Mouse (Mus musculus) kidney, adult 2 months (tissue): ENCODE data around the gene Gpx1. TPM values are rescaled to one million over a fixed set of nuclear protein-coding genes. Genes with fewer than 3 reads are reported as not detected.

Experiments
- DNase-seq: peaks from one replicate; pipeline ENCODE4 v3.0.0; 2021
- H3K27ac ChIP-seq: fragments of 200-500 bp; 2 replicates; pipeline ENCODE4 v1.5.1; 2012; ENCODE audit warnings: low read depth, low read length, control low read depth, inconsistent platforms; ENCODE audit not compliant: insufficient read depth
- H3K27me3 ChIP-seq: fragments of 200-500 bp; replicated peaks from 2 replicates; pipeline ENCODE4 v1.6.1; 2012; ENCODE audit warnings: mild to moderate bottlenecking, moderate library complexity, low read length, inconsistent platforms; ENCODE audit not compliant: control insufficient read depth, insufficient read depth
- H3K36me3 ChIP-seq: fragments of 200-500 bp; 2 replicates; pipeline ENCODE4 v1.6.1; 2012; ENCODE audit warnings: mild to moderate bottlenecking, moderate library complexity, low read length, inconsistent platforms; ENCODE audit not compliant: control insufficient read depth, insufficient read depth
- H3K4me1 ChIP-seq: fragments of 200-500 bp; 2 replicates; pipeline ENCODE4 v1.6.1; 2011; ENCODE audit warnings: low read length; ENCODE audit not compliant: control insufficient read depth, insufficient read depth
- H3K4me3 ChIP-seq: fragments of 200-500 bp; 2 replicates; pipeline ENCODE4 v1.5.1; 2011; ENCODE audit warnings: mild to moderate bottlenecking, low read depth, low read length, control low read depth; ENCODE audit not compliant: insufficient read depth
- CTCF ChIP-seq: fragments of 200-500 bp; conservative IDR thresholded peaks from 2 replicates; pipeline ENCODE4 v1.5.1; 2011; ENCODE audit warnings: low read depth, mild to moderate bottlenecking, control low read depth, low read length, moderate library complexity, mixed read lengths; ENCODE audit not compliant: insufficient read depth, insufficient read length
- POLR2A ChIP-seq: fragments of 200-500 bp; IDR thresholded peaks from one replicate; pipeline ENCODE4 v1.6.1; 2011; ENCODE audit warnings: low read depth, low read length, control low read depth
- WGBS: fragments of 180-500 bp; shearing (Covaris S2); methylation state at CpG from one replicate; pipeline ENCODE4 v1.1.7; 2018; 5-methylcytosine and 5-hydroxymethylcytosine counted together
- polyA plus RNA-seq: library from polyadenylated mRNA; depleted of rRNA; stranded (reverse); fragments of >200 nt; gene quantifications from 2 replicates; pipeline ENCODE4 v1.2.3, GENCODE M21; 2012

Gpx1 gene
- polyA plus RNA-seq, 1 experiment, result 5,487 TPM

- TF ChIP-seq CTCF, result no peak
- TF ChIP-seq POLR2A, result no peak
Observed at GRCm38 (mm10) chr9:108304716-108305115, 34.0 kb upstream of the Gpx1 start.

GRCm38 (mm10) chr9:108305170-108305569 lies 33.5 kb upstream of the Gpx1 start:
- no peaks in the 10 kb centered on the region for H3K27me3 ChIP-seq
- 3% methylated on average over 1 of the region's 1 CpGs for WGBS
- peak overlapping the region; percentile 89 for H3K27ac ChIP-seq
- peaks cover 12% of the 10 kb centered on the region for H3K4me1 ChIP-seq
- peak overlapping the region; percentile 82 for H3K4me3 ChIP-seq
- no peaks in the 10 kb centered on the region; the same call in 1 of the 2 replicates for H3K36me3 ChIP-seq
- DNase-seq, result peak; percentile 20
- no peak for TF ChIP-seq POLR2A
- TF ChIP-seq CTCF, result no peak

More at GRCm38 (mm10) chr9:108304716-108305115, 34.0 kb upstream of the Gpx1 start:
- 71% methylated on average over 4 of the region's 4 CpGs for WGBS
- DNase-seq, result no peak
- Histone ChIP-seq H3K27ac (no peak overlapping the region), H3K4me3 (no peak overlapping the region), H3K27me3 (no peaks in the 10 kb centered on the region), H3K36me3 (no peaks in the 10 kb centered on the region; the same call in 1 of the 2 replicates), H3K4me1 (peaks cover 8% of the 10 kb centered on the region)

- H3K4me3 ChIP-seq, result peak within 1 kb of the TSS; percentile 82
- DNase-seq, result peak; percentile 100
- no peaks in the 10 kb centered on the region for H3K27me3 ChIP-seq
- peak within 1 kb of the TSS; percentile 97 for H3K27ac ChIP-seq
- no peak for TF ChIP-seq CTCF
- peak; percentile 92 for TF ChIP-seq POLR2A
- no peaks in the 10 kb centered on the region; the same call in 1 of the 2 replicates for H3K36me3 ChIP-seq
- peaks cover 16% of the 10 kb centered on the region for H3K4me1 ChIP-seq
- under 1% methylated on average over 79 of the region's 81 CpGs for WGBS
Observed at GRCm38 (mm10) chr9:108305629-108306520, 32.8 kb upstream of the Gpx1 start, which contains the start of the genes Rhoa and Tcta. TSS of gene Rhoa (plus strand) at chr9:108306129. TSS of gene Tcta (minus strand) at chr9:108306160.

DNA sequence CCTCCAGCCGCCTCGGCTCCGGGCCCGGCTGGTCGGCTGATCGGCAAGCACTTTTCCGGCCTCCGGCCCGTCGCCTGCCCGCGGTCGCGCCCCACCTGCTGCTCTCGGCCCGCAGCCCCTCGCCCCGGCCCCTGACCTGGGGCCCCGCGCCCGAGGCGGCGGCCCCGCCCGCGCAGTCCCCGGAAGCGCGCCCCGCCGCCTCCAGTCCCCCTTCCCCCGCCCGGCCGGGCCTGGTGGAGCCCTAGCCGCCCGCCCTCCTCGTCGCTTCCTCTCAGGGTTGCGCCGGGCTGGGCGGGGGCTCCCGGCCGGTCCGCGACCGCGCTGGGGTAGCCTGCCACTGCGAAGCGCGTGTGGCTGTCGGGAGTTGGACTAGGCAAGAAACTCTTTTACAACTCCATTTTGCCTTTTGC lies 32.1 kb upstream of the Gpx1 start:
- no peak for TF ChIP-seq CTCF
- no peak for TF ChIP-seq POLR2A
- no peaks in the 10 kb centered on the region; the same call in 1 of the 2 replicates for H3K36me3 ChIP-seq
- DNase-seq, result peak; percentile 86
- H3K4me3 ChIP-seq, result peak overlapping the region; percentile 81
- 2% methylated on average over 51 of the region's 51 CpGs for WGBS
- peaks cover 23% of the 10 kb centered on the region for H3K4me1 ChIP-seq
- H3K27me3 ChIP-seq, result no peaks in the 10 kb centered on the region
- peak overlapping the region; percentile 97 for H3K27ac ChIP-seq

DNA sequence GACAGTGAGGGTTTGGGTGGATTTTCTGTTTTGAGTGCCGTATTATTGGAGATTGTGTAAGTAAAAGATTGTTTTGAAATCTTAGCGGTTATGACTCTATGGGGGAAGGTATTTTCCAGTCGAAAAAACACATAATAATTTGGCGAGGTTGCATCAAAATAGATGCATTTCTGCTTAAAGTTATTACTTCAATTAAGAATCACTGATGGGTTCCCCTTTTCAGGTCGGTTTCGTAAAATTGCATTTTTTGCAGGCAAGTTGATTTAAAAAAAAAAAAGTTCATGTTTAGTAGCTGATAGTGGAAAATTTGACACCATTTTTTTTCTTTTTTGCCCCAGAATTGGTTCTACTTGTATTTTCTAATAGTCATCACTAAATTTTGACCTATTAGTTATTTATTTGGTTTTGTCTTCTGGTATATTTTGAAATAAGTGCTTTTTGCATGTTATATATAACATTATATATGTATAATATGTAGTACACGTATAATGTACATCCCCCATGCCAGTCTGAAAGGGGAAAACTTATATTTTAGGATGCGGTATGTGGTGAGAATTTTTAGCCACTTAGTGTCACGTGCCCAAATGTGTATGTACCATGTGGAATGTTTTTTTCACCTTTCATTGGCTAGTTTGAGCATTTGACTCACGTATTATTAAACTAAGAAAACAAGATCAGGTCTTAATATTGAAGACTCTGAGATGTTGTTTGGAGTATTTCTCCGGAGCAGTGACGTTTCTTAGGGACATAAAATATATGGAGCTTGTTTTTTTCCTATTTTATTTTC lies 31.5 kb upstream of the Gpx1 start:
- TF ChIP-seq POLR2A, result no peak
- TF ChIP-seq CTCF, result no peak
- DNase-seq, result no peak
- no peaks in the 10 kb centered on the region; the same call in 1 of the 2 replicates for H3K36me3 ChIP-seq
- H3K4me3 ChIP-seq, result peak overlapping the region; percentile 81
- WGBS, result under 1% methylated on average over 12 of the region's 12 CpGs
- H3K4me1 ChIP-seq, result peaks cover 26% of the 10 kb centered on the region
- peak overlapping the region; percentile 96 for H3K27ac ChIP-seq
- no peaks in the 10 kb centered on the region for H3K27me3 ChIP-seq

DNA sequence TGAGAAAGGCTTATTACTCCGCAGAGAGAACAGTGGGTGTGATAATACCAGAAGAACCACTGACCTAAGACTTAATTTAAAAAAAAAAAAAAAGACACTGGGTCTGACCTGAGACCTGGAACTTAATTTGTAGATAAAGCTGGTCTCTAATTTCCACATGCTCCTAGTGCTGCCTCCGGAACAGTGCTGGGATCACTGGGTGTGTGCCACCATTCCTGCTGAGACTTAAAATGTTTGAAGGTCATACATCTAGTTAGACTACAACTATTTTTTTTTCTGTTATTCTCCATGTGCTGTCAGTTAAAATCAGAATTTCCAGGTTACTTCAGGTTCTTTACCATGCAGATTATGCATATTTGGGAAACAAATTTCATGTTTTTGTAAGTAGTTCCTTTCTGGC lies 30.6 kb upstream of the Gpx1 start:
- Histone ChIP-seq H3K36me3 (no peaks in the 10 kb centered on the region; the same call in 1 of the 2 replicates), H3K27ac (no peak overlapping the region), H3K4me3 (no peak overlapping the region), H3K27me3 (no peaks in the 10 kb centered on the region), H3K4me1 (peaks cover 26% of the 10 kb centered on the region)
- peak; percentile 51 for DNase-seq
- TF ChIP-seq CTCF, result no peak
- no peak for TF ChIP-seq POLR2A
- 1% methylated on average over 2 of the region's 2 CpGs for WGBS

- H3K36me3 ChIP-seq, result no peaks in the 10 kb centered on the region; the same call in 1 of the 2 replicates
- peak; percentile 36 for DNase-seq
- H3K4me3 ChIP-seq, result no peak overlapping the region
- H3K27ac ChIP-seq, result no peak overlapping the region
- peaks cover 7% of the 10 kb centered on the region; the same call in 1 of the 2 replicates for H3K4me1 ChIP-seq
- 88% methylated on average over 3 of the region's 3 CpGs for WGBS
- no peak for TF ChIP-seq POLR2A
- TF ChIP-seq CTCF, result peak; percentile 48
- no peaks in the 10 kb centered on the region for H3K27me3 ChIP-seq
Observed at GRCm38 (mm10) chr9:108317572-108317971, 21.1 kb upstream of the Gpx1 start.
